Mouse (Mus musculus): ENCODE measurements around the gene Wipf3. TPM values are rescaled to one million over a fixed set of nuclear protein-coding genes. Genes with fewer than 3 reads are reported as not detected.

The Wipf3 gene
- total RNA-seq, 1 experiment = 1.4 TPM

GRCm38 (mm10) chr6:54475926-54476667 is 46.7 kb downstream of the Wipf3 start:
- Histone ChIP-seq H3K27ac (ENCODE audit: insufficient read depth, low read depth, low read length, poor library complexity, severe bottlenecking) (no peak overlapping the region), H3K9ac (ENCODE audit: insufficient read depth, low read depth, low read length, poor library complexity, severe bottlenecking) (no peak overlapping the region), H3K4me1 (ENCODE audit: control insufficient read depth in 2 of 2, insufficient read depth in 2 of 2, low read length in 2 of 2, poor library complexity in 1 of 2) (no peaks in the 10 kb centered on the region), H3K4me3 (ENCODE audit: insufficient read depth in 1 of 2, low read depth in 1 of 2, low read length in 2 of 2, poor library complexity in 1 of 2, severe bottlenecking in 1 of 2) (no peak overlapping the region), H3K36me3 (ENCODE audit: control insufficient read depth, insufficient read depth, low read length, poor library complexity, severe bottlenecking) (no peaks in the 10 kb centered on the region), H3K9me3 (ENCODE audit: control insufficient read depth, insufficient read depth, low read depth, low read length) (no peaks in the 10 kb centered on the region)
- no peak for DNase-seq (ENCODE audit: low read depth, low spot score)
- TF ChIP-seq CHD2 (IDR thresholded peaks at IDR 0.05; ENCODE audit: low read depth, low read length) (no peak), HCFC1 (IDR thresholded peaks at IDR 0.05; ENCODE audit: borderline replicate concordance, insufficient read depth, low read length) (no peak), ZC3H11A (IDR thresholded peaks at IDR 0.05; ENCODE audit: borderline replicate concordance, low read depth, low read length) (no peak), MAFK (IDR thresholded peaks at IDR 0.05; ENCODE audit: insufficient read depth, low read depth, low read length) (no peak), ZNF384 (IDR thresholded peaks at IDR 0.05; ENCODE audit: low read depth, low read length) (no peak)
- in situ Hi-C loops (cut with MboI; ENCODE audit: low sequenced_read_pairs in 2 of 2, unreplicated experiment in 2 of 2) = no loop called here

DNA sequence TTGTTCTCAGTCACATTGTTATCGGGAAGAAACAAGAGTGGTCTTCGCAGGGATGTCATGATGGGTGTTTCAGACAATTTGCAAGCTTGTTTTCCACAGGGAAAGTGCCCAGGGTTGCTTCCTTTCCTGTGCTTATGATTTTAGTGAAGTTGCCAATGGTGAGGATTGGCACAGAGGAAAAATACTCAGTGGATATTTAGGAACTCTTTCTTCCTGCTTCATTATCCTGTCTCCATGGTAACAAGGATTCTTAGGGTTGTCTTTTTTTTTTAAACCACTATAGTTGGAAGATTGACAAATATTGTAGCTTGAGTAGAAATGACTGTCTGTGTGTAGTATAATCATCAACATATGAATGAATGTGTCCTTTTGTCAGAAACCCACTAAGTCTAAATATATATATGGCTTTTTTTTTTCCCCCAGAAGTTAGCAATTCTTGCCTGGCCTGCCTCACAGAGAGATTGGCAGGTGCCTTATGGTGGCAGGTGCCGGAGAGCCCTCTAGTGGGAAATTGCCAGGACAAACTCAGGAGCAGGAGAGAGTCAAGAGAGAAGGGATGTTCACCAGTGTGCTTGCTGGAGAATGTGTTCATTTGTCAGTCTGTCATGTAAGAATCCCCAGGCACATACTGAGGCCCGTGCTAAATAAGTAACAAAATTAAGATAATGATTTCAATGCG is 49.4 kb downstream of the Wipf3 start:
- H3K9me3 ChIP-seq (ENCODE audit: control insufficient read depth, insufficient read depth, low read depth, low read length) = no peaks in the 10 kb centered on the region
- no peaks in the 10 kb centered on the region for H3K36me3 ChIP-seq (ENCODE audit: control insufficient read depth, insufficient read depth, low read length, poor library complexity, severe bottlenecking)
- no peak overlapping the region for H3K27ac ChIP-seq (ENCODE audit: insufficient read depth, low read depth, low read length, poor library complexity, severe bottlenecking)
- no peak for DNase-seq (ENCODE audit: low read depth, low spot score)
- in situ Hi-C loops (cut with MboI; ENCODE audit: low sequenced_read_pairs in 2 of 2, unreplicated experiment in 2 of 2) = no loop called here
- H3K9ac ChIP-seq (ENCODE audit: insufficient read depth, low read depth, low read length, poor library complexity, severe bottlenecking) = no peak overlapping the region
- H3K4me1 ChIP-seq (ENCODE audit: control insufficient read depth in 2 of 2, insufficient read depth in 2 of 2, low read length in 2 of 2, poor library complexity in 1 of 2) = no peaks in the 10 kb centered on the region
- H3K4me3 ChIP-seq (ENCODE audit: insufficient read depth in 1 of 2, low read depth in 1 of 2, low read length in 2 of 2, poor library complexity in 1 of 2, severe bottlenecking in 1 of 2) = no peak overlapping the region
- no peak for TF ChIP-seq ZNF384 (IDR thresholded peaks at IDR 0.05; ENCODE audit: low read depth, low read length)
- TF ChIP-seq HCFC1 (IDR thresholded peaks at IDR 0.05; ENCODE audit: borderline replicate concordance, insufficient read depth, low read length) = no peak
- no peak for TF ChIP-seq CHD2 (IDR thresholded peaks at IDR 0.05; ENCODE audit: low read depth, low read length)
- TF ChIP-seq MAFK (IDR thresholded peaks at IDR 0.05; ENCODE audit: insufficient read depth, low read depth, low read length) = no peak
- TF ChIP-seq ZC3H11A (IDR thresholded peaks at IDR 0.05; ENCODE audit: borderline replicate concordance, low read depth, low read length) = no peak

- H3K27ac ChIP-seq (ENCODE audit: insufficient read depth, low read depth, low read length, poor library complexity, severe bottlenecking) = no peak overlapping the region
- H3K4me3 ChIP-seq (ENCODE audit: insufficient read depth in 1 of 2, low read depth in 1 of 2, low read length in 2 of 2, poor library complexity in 1 of 2, severe bottlenecking in 1 of 2) = no peak overlapping the region
- TF ChIP-seq MAFK (IDR thresholded peaks at IDR 0.05; ENCODE audit: insufficient read depth, low read depth, low read length) (no peak), ZC3H11A (IDR thresholded peaks at IDR 0.05; ENCODE audit: borderline replicate concordance, low read depth, low read length) (no peak), ZNF384 (IDR thresholded peaks at IDR 0.05; ENCODE audit: low read depth, low read length) (no peak), HCFC1 (IDR thresholded peaks at IDR 0.05; ENCODE audit: borderline replicate concordance, insufficient read depth, low read length) (no peak), CHD2 (IDR thresholded peaks at IDR 0.05; ENCODE audit: low read depth, low read length) (no peak)
- H3K36me3 ChIP-seq (ENCODE audit: control insufficient read depth, insufficient read depth, low read length, poor library complexity, severe bottlenecking) = no peaks in the 10 kb centered on the region
- H3K9ac ChIP-seq (ENCODE audit: insufficient read depth, low read depth, low read length, poor library complexity, severe bottlenecking) = no peak overlapping the region
- no peak for DNase-seq (ENCODE audit: low read depth, low spot score)
- peaks cover 0 to 14% of the 10 kb centered on the region in 2 experiments; a peak in 3 of 4 replicates for H3K4me1 ChIP-seq (ENCODE audit: control insufficient read depth in 2 of 2, insufficient read depth in 2 of 2, low read length in 2 of 2, poor library complexity in 1 of 2)
- H3K9me3 ChIP-seq (ENCODE audit: control insufficient read depth, insufficient read depth, low read depth, low read length) = no peaks in the 10 kb centered on the region
- in situ Hi-C loops (cut with MboI; ENCODE audit: low sequenced_read_pairs in 2 of 2, unreplicated experiment in 2 of 2) = no loop called here
Measured at GRCm38 (mm10) chr6:54481390-54482112, 52.1 kb downstream of the Wipf3 start.

DNA sequence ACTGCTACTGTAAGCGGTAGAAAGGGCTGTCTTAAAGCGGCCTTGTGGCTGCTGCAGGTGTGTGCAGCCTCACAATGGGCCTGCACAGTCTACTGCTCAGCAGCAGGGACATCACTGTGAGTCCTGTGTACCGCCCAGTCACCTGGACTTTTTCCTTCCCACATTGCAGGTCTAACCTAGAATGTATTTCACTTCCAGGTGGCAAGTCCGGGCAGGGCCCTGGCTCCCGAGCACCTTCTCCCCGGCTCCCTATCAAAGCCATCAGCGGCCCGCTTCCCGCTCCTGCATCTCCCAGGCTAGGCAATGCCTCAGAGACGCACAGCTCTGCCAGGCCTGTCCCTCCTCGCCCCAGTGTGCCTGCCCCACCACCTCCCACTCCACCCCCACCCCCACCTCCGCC is 55.6 kb downstream of the Wipf3 start:
- no peak for DNase-seq (ENCODE audit: low read depth, low spot score)

More for the DNA sequence above, 55.6 kb downstream of the Wipf3 start:
- in situ Hi-C loops (cut with MboI; ENCODE audit: low sequenced_read_pairs in 2 of 2, unreplicated experiment in 2 of 2) = no loop called here
- peak overlapping the region; percentile 65; the same call in 1 of the 2 replicates for H3K9ac ChIP-seq (ENCODE audit: insufficient read depth, low read depth, low read length, poor library complexity, severe bottlenecking)
- TF ChIP-seq CHD2 (IDR thresholded peaks at IDR 0.05; ENCODE audit: low read depth, low read length) = no peak
- no peak for TF ChIP-seq ZNF384 (IDR thresholded peaks at IDR 0.05; ENCODE audit: low read depth, low read length)
- TF ChIP-seq ZC3H11A (IDR thresholded peaks at IDR 0.05; ENCODE audit: borderline replicate concordance, low read depth, low read length) = no peak
- no peak for TF ChIP-seq MAFK (IDR thresholded peaks at IDR 0.05; ENCODE audit: insufficient read depth, low read depth, low read length)
- no peak for TF ChIP-seq HCFC1 (IDR thresholded peaks at IDR 0.05; ENCODE audit: borderline replicate concordance, insufficient read depth, low read length)
- H3K4me1 ChIP-seq (ENCODE audit: control insufficient read depth in 2 of 2, insufficient read depth in 2 of 2, low read length in 2 of 2, poor library complexity in 1 of 2) = peaks cover 0 to 14% of the 10 kb centered on the region in 2 experiments; a peak in 3 of 4 replicates
- no peaks in the 10 kb centered on the region for H3K9me3 ChIP-seq (ENCODE audit: control insufficient read depth, insufficient read depth, low read depth, low read length)
- no peaks in the 10 kb centered on the region for H3K36me3 ChIP-seq (ENCODE audit: control insufficient read depth, insufficient read depth, low read length, poor library complexity, severe bottlenecking)
- H3K27ac ChIP-seq (ENCODE audit: insufficient read depth, low read depth, low read length, poor library complexity, severe bottlenecking) = no peak overlapping the region
- peak overlapping the region; percentile 60 to 70 for H3K4me3 ChIP-seq (ENCODE audit: insufficient read depth in 1 of 2, low read depth in 1 of 2, low read length in 2 of 2, poor library complexity in 1 of 2, severe bottlenecking in 1 of 2)

All from ES-E14 (cell line).